Mouse (Mus musculus) small intestine, adult 2 months (tissue): ENCODE data around the gene Frmpd3.

Experiments
- CTCF ChIP-seq: fragments of 200-500 bp; IDR thresholded peaks from 2 replicates; pipeline ENCODE4 v1.5.1; 2012; ENCODE audit warnings: low read depth, mild to moderate bottlenecking, control low read depth, inconsistent platforms, low read length, moderate library complexity, mixed read lengths; ENCODE audit not compliant: insufficient replicate concordance, insufficient read length; ENCODE audit errors: extremely low read depth
- POLR2A ChIP-seq: fragments of 200-500 bp; IDR thresholded peaks from 2 replicates; pipeline ENCODE4 v1.6.1; 2012; ENCODE audit warnings: low read depth, mild to moderate bottlenecking, control low read depth, inconsistent platforms, low read length, moderate library complexity

DNA sequence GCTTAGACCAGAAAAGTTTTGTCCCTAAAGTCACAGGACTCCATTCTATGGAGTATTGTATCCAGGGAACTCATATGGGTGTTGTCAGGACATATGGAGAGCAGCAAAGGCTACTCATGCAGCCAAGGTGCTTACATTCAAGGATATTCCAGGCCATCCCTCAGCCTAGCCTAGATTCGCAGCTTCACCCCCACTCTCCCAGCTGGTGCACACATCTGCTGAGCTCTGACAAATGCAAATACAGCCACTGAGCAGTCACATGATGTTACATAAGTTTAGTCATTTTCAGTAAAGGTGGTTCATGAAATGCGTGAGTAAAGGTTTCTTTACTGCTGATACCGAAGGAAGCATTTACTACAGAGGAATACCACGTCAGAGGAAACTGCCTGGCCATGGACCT is 76.4 kb downstream of the Frmpd3 start:
- TF ChIP-seq POLR2A (no peak), CTCF (no peak)
